Mouse (Mus musculus) left cerebral cortex, postnatal 25 days (tissue): ENCODE measurements around the gene Ice1. TPM values are rescaled to one million over a fixed set of nuclear protein-coding genes. Genes with fewer than 3 reads are reported as not detected.
A peak's percentile ranks its signal among the peaks of the same experiment; 100 is the strongest.

Experiments used
- DNase-seq, 2 experiments: peaks; one replicate each; pipeline ENCODE4 v3.0.0; 2022; ENCODE audit warnings: low spot score in 2 of 2, mixed read lengths in 1 of 2
- intact Hi-C: fragments of 180-260 bp; cut with DNase I; formaldehyde crosslinking; loops from one replicate; pipeline ENCODE4 v1.15.1; 2025
- total RNA-seq, 2 experiments: library from RNA; stranded (reverse); gene quantifications; 2 replicates each; pipeline ENCODE4 v1.2.3; 2021

Gene Ice1
- total RNA-seq, 2 experiments from 2014 or later: 60.7 to 69.3 TPM

- DNase-seq: no peak
- intact Hi-C loops: no loop called here
These were observed 4.5 kb upstream of the Ice1 start for GRCm38 (mm10) chr13:70641941-70642340.

GRCm38 (mm10) chr13:70641381-70641780, 3.9 kb upstream of the Ice1 start:
- intact Hi-C loops: no loop called here
- no peak for DNase-seq

- no peak for DNase-seq
- intact Hi-C loops: no loop called here
These were observed 2.2 kb upstream of the Ice1 start for GRCm38 (mm10) chr13:70639639-70640038.

DNA sequence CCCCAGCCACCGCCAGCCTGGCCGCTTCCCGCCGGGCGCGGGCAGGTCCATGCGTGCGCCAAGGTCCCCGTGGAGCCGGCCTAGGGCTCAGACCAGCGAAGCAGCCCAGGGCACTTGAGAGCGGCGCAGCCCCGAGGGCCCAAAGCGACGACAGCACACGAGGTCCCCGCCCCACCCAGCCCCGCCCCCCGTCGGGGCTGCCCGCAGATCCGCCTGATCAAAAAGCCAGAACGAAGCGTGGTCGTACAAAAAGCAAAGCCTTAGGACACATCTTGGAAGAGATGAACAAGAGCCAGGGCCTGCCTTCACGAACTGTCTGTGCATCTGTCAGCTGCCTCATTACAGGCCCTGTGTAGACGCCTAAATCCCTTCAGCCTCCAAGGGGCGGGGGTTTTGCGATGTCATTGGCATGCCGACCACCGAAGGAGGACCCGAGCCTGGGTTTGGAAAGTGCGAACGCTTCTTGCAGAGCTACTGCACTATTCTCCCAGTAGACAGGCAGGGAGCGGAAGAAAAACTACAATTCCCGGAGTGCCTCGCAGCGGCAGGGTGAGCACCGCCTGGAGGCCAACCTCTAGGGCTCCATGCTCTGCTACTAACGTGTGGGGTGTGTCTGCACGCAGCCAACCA, 343 bp upstream of the Ice1 start:
- intact Hi-C loops: loop anchor here (1.0 kb wide), 1 partner anchor 161 kb away; no protein-coding TSS in a partner anchor
- peak; percentile 96 to 99 for DNase-seq

DNA sequence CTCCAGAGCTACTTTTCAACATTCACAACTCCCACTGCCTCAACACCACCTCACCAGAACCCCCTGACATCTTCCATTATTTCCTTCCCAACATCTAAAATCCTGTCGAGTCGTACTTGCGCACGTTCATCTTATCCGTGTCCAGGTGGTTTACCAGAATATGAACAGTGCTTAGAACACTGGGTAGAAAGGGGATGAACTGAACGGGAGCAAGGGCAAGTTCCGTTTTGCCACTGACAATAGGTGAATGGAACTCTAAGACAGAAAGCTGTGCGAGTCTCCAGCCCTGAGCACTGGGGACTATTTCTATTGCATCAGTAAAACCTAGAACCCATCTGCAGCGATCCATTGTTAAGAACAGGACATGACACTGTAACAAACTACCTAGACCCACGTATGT, 728 bp downstream of the Ice1 start:
- intact Hi-C loops: no loop called here
- no peak for DNase-seq

DNA sequence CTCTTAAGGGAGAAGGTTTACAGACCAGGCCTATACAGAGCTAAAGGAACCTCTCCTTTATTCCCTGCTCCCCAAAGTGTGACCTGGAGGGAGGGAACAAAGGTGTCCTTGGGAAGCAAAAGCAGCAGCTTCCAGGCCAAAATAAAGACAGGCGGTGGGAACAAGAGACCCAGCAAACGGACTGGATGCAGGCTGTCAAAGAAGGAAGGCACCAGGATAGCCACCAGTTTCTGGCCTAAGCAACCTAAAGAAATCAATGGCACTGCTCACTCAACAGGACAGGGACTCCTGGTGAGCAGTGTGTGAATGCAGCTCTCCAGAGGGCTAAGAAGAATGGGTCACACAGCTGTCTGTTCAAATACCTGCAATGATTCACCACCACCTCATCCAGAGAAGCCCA, 1.8 kb downstream of the Ice1 start:
- intact Hi-C loops: no loop called here
- DNase-seq: no peak

- no peak for DNase-seq
- intact Hi-C loops: no loop called here
These were observed 11.0 kb downstream of the Ice1 start for GRCm38 (mm10) chr13:70626416-70626815.

DNA sequence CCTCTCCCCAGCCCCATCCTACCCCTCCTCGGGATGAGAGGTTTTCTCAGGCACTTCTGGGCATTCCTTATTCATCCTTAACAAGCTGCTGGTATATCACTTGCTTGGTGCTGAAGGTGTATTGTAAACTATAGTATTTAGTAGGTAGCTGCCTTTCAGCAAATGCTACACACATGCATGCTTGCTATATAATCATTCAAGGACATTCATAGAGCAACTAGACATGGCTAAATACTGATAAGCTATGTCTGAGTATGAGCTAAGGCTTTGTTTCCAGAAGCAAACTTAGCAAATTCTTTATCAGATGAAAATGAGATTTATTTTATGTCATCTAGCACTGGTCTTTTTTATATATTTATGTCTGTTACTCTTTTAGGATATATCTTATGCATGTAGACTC, 11.8 kb downstream of the Ice1 start:
- intact Hi-C loops: no loop called here
- DNase-seq: no peak

DNA sequence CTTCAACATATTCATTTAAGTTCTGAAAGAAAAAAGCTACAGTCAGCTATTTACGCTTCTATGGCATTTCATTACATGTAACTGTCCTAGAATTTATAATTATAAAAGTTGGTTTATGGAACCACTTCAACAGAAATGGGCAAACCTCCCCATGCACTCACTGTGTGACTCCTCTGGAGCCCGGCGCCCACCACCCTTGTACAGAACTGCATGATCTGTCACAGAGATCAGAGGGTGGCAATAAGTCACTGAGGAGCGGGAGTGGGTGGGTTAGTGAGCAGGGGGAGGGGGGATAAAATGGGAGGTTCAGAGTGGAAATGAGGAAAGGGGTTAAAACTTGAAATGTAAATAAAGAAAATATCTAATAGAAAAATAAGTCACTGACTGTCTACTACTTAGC, 13.0 kb downstream of the Ice1 start:
- DNase-seq: no peak
- intact Hi-C loops: no loop called here

- DNase-seq: no peak
These were observed 14.9 kb downstream of the Ice1 start for GRCm38 (mm10) chr13:70622461-70623057.

DNA sequence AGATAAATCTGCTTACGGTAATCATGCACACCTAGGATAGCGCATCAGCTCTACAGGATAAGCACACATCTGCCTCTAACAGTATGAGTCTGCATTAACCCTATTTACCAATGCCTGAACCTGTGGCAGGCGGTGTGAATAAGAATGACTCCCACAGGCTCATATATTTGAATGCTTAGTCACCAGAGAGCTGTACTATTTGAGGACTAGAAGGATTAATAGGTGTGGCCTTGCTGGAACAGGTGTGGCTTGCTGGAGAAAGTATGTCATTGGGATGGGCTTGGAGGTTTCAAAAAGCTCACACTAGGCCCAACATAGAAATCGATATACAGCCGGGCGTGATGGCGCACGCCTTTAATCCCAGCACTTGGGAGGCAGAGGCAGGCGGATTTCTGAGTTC, 15.9 kb downstream of the Ice1 start:
- DNase-seq: no peak
- intact Hi-C loops: no loop called here

More at GRCm38 (mm10) chr13:70622461-70623057, 14.9 kb downstream of the Ice1 start:
- intact Hi-C loops: no loop called here

DNA sequence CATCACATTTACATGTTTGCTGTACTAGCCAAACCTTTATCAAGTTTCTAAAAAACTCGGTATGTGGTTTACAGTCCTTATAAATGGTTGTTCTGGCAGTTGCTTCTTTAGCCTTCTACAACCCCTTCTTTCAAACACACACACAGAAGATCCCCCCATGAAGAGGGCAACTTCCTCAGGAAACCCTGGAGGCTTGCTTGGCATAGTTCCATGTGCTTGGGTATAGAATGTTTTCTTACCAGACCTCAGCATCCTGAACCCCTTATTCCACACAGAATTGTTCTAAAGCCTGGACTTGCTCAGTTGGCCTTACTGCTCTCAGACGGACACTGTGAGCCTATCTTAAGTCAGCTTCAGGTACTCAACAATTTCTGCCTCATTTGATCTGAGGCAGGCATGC, 24.6 kb downstream of the Ice1 start:
- intact Hi-C loops: no loop called here
- DNase-seq: no peak

GRCm38 (mm10) chr13:70610431-70611420, 26.7 kb downstream of the Ice1 start:
- intact Hi-C loops: no loop called here
- DNase-seq: peak; percentile 72 to 85

DNA sequence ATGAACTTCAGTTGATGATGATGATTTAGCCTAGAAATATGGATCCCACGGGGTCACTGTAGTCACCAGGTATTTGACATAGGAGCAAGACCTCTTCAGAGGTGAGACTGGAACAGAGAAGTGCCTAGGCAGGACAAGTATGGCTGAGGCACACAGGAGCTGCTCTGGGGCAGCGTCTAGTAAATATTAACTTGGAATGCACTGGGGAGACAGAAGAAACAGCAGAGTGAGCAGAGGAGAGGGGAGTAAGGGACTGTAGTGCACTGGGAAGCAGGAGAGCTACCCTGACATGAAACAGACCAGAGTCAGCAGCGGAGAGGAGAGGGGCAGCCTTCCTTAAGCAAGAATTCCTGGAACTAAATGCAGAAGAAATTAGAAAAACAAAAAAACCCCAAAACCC, 27.8 kb downstream of the Ice1 start:
- intact Hi-C loops: no loop called here

DNA sequence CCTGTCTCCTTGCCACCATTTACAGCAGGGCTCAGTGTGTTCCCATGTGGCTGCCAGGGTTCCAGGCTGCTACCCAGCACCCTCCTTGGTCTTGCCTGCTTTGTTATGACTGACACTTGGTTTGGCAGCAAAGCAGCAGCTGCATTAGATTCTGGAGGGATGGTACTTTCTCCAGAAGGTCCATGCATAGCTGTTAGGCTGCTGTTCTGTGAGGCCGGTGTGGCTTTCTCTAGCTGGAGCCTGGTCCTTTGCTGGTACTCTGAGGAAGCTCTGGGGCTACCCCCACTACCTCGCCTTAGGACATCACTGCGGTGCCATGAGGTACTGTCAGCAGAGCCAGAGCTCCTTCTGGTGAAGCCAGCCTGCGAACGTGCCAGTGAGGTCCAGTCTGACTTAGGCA, 32.1 kb downstream of the Ice1 start:
- intact Hi-C loops: no loop called here
- no peak for DNase-seq

More for the DNA sequence above, 27.8 kb downstream of the Ice1 start:
- no peak for DNase-seq

DNA sequence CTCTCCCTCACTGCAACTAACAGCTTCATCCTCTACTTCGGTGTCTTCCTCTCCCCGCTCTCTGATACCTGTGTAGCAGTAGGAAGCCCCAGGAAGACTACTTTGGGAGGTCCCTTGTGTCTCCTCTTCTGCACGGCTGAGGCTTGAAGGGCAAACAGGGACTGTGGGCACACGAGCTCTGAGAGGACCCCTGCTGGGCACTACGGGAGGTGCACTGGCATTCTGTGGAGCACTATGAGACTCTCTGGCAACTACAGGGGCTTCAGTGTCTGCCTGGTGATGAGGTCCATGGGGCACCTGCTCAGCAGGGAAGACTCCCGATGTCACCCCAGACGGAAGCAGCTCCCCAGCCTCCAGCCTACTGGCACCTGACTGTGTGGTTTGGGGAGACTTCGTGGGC, 32.7 kb downstream of the Ice1 start:
- DNase-seq: no peak
- intact Hi-C loops: no loop called here

GRCm38 (mm10) chr13:70601566-70601965, 35.9 kb downstream of the Ice1 start:
- intact Hi-C loops: no loop called here
- DNase-seq: no peak

GRCm38 (mm10) chr13:70599964-70600619, 37.3 kb downstream of the Ice1 start:
- no peak for DNase-seq
- intact Hi-C loops: no loop called here

- intact Hi-C loops: no loop called here
- peak; percentile 35 to 64 for DNase-seq
These were observed 38.5 kb downstream of the Ice1 start for GRCm38 (mm10) chr13:70598941-70599340.

GRCm38 (mm10) chr13:70596901-70597300, 40.5 kb downstream of the Ice1 start:
- intact Hi-C loops: no loop called here

More at GRCm38 (mm10) chr13:70596901-70597300, 40.5 kb downstream of the Ice1 start:
- DNase-seq: no peak
